Mouse (Mus musculus): ENCODE measurements around the gene Apc2. TPM values are rescaled to one million over a fixed set of nuclear protein-coding genes. Genes with fewer than 3 reads are reported as not detected.

Apc2 gene
- polyA plus RNA-seq, 1 experiment from 2014 or later = 170 TPM

- Histone ChIP-seq H3K4me1 (peaks cover 16% of the 10 kb centered on the region), H3K4me3 (peak within 1 kb of the TSS; percentile 29), H3K9ac (0 out of 2 replicates have a peak within 1 kb of the TSS, but pooled peaks have one; percentile 28), H3K27me3 (peaks cover 98% of the 10 kb centered on the region), H3K36me3 (no peaks in the 10 kb centered on the region), H3K27ac (no peak within 1 kb of the TSS), H3K4me2 (replicated peaks) (peak within 1 kb of the TSS; percentile 52), H3K9me3 (replicated peaks) (no peaks in the 10 kb centered on the region)
- 1% methylated on average over 53 of the region's 53 CpGs for whole genome bisulfite sequencing
- ATAC-seq (ENCODE audit: low FRiP score) = no peak
These were observed 60.4 kb downstream of the Apc2 start, which contains the start of gene Plk5 for GRCm38 (mm10) chr10:80356001-80356682. Gene Plk5 (plus strand): TSS chr10:80356459.

- peak overlapping the region; percentile 52 for H3K4me2 ChIP-seq (replicated peaks)
- 0 out of 2 replicates have a peak overlapping the region, but pooled peaks have one; percentile 28 for H3K9ac ChIP-seq
- peaks cover 95% of the 10 kb centered on the region for H3K27me3 ChIP-seq
- no peaks in the 10 kb centered on the region for H3K36me3 ChIP-seq
- H3K4me3 ChIP-seq = peak overlapping the region; percentile 29
- no peak overlapping the region for H3K27ac ChIP-seq
- ATAC-seq (ENCODE audit: low FRiP score) = no peak
- peaks cover 16% of the 10 kb centered on the region for H3K4me1 ChIP-seq
- WGBS = 2% methylated on average over 34 of the region's 34 CpGs
- no peaks in the 10 kb centered on the region for H3K9me3 ChIP-seq (replicated peaks)
These were observed 61.0 kb downstream of the Apc2 start for GRCm38 (mm10) chr10:80356737-80357136.

DNA sequence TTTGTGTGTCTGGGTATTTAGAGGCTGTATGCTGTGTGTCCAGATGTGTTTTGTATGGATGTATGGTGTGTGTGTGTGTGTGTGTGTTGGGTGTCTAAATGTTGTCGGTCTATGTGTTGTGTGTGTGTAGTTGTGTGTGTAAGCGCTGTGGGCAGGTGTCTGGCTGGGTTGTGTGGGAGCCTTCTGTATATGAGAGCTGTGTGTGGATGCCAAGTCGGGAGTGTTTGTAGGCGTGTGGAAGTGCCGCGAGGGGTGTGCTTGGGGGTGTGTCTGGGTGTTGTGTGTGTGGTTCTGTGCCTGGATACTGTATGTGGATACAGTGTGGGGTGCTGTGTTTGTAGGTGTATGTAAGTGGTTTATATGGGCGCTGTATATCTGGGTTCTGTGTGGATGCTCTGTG, 61.6 kb downstream of the Apc2 start:
- no peak overlapping the region for H3K27ac ChIP-seq
- H3K4me3 ChIP-seq = peak overlapping the region; percentile 25; the same call in 1 of the 2 replicates
- H3K9me3 ChIP-seq (replicated peaks) = no peaks in the 10 kb centered on the region
- peak overlapping the region; percentile 44; the same call in 1 of the 2 replicates for H3K4me2 ChIP-seq (replicated peaks)
- H3K36me3 ChIP-seq = no peaks in the 10 kb centered on the region
- H3K27me3 ChIP-seq = peaks cover 91% of the 10 kb centered on the region
- H3K9ac ChIP-seq = no peak overlapping the region
- ATAC-seq (ENCODE audit: low FRiP score) = no peak
- 36% methylated on average over 7 of the region's 7 CpGs for WGBS
- H3K4me1 ChIP-seq = peaks cover 16% of the 10 kb centered on the region

GRCm38 (mm10) chr10:80357994-80358639, 62.3 kb downstream of the Apc2 start:
- H3K4me3 ChIP-seq = peak overlapping the region; percentile 25
- peaks cover 91% of the 10 kb centered on the region for H3K27me3 ChIP-seq
- 0 out of 2 replicates have a peak overlapping the region, but pooled peaks have one; percentile 5 for H3K9ac ChIP-seq
- peak overlapping the region; percentile 44 for H3K4me2 ChIP-seq (replicated peaks)
- no peaks in the 10 kb centered on the region for H3K36me3 ChIP-seq
- peaks cover 16% of the 10 kb centered on the region for H3K4me1 ChIP-seq
- 10% methylated on average over 27 of the region's 31 CpGs for WGBS
- no peak overlapping the region for H3K27ac ChIP-seq
- H3K9me3 ChIP-seq (replicated peaks) = no peaks in the 10 kb centered on the region
- ATAC-seq (ENCODE audit: low FRiP score) = no peak; the same call in 1 of the 2 replicates

GRCm38 (mm10) chr10:80363734-80364133, 68.0 kb downstream of the Apc2 start:
- Histone ChIP-seq H3K9me3 (replicated peaks) (no peaks in the 10 kb centered on the region; the same call in 1 of the 2 replicates), H3K36me3 (no peaks in the 10 kb centered on the region), H3K27me3 (peaks cover 65% of the 10 kb centered on the region), H3K27ac (no peak overlapping the region), H3K9ac (no peak overlapping the region), H3K4me2 (replicated peaks) (no peak overlapping the region), H3K4me1 (peaks cover 7% of the 10 kb centered on the region), H3K4me3 (no peak overlapping the region)
- ATAC-seq (ENCODE audit: low FRiP score) = no peak
- WGBS = 46% methylated on average over 6 of the region's 6 CpGs

DNA sequence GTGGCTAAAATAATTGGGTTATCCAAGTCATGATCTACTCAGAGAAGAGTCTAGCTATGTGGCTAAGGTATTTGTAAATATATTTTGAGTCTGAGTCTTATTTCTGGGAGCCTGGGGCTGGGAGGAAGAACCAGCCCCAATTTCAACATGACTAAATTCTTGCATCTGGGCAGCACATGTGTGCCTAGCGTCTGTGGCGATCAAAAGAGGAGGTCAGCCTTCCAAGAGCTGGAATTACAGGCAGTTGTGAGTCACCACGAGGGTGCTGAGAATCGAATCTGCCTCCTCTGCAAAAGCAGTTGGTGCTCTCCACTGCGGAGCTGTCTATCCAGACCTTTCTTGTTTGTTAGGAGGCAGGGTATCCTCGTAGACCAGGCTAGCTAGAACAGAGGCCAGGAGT, 70.0 kb downstream of the Apc2 start:
- peaks cover 45% of the 10 kb centered on the region for H3K27me3 ChIP-seq
- 63% methylated on average over 6 of the region's 6 CpGs for WGBS
- H3K4me3 ChIP-seq = no peak overlapping the region
- no peaks in the 10 kb centered on the region; the same call in 1 of the 2 replicates for H3K9me3 ChIP-seq (replicated peaks)
- no peak overlapping the region for H3K4me2 ChIP-seq (replicated peaks)
- H3K36me3 ChIP-seq = no peaks in the 10 kb centered on the region
- no peak overlapping the region for H3K27ac ChIP-seq
- no peak overlapping the region for H3K9ac ChIP-seq
- H3K4me1 ChIP-seq = peaks cover 7% of the 10 kb centered on the region
- ATAC-seq (ENCODE audit: low FRiP score) = no peak

Small RNAs within 50 kb of the gene (microRNA-seq; reads per million reads assigned to microRNA genes)
- 0.81 reads per million for gene Mir6911

Other genes starting within 250 kb of the Apc2 start
- 449 and 484 TPM in 2 replicates for gene Gpx4, start 248.8 kb upstream of the Apc2 start, polyA plus RNA-seq (2016; fragmentation: Nextera tagmentation; extraction: Ambion mirVana)
- gene Sbno2, start 190.4 kb upstream of the Apc2 start, polyA plus RNA-seq (2016; fragmentation: Nextera tagmentation; extraction: Ambion mirVana) = 15.1 TPM in 2 replicates
- 13.1 and 16.1 TPM in 2 replicates for gene Stk11, start 180.2 kb upstream of the Apc2 start, polyA plus RNA-seq (2016; fragmentation: Nextera tagmentation; extraction: Ambion mirVana)
- 351 and 385 TPM in 2 replicates for gene Atp5d, start 157.3 kb upstream of the Apc2 start, polyA plus RNA-seq (2016; fragmentation: Nextera tagmentation; extraction: Ambion mirVana)
- gene Cbarp, start 155.1 kb upstream of the Apc2 start, polyA plus RNA-seq (2016; fragmentation: Nextera tagmentation; extraction: Ambion mirVana) = 18.4 and 22.3 TPM in 2 replicates
- gene Midn, start 147.7 kb upstream of the Apc2 start, polyA plus RNA-seq (2016; fragmentation: Nextera tagmentation; extraction: Ambion mirVana) = 42.1 and 54.5 TPM in 2 replicates
- gene Cirbp, start 130.0 kb upstream of the Apc2 start, polyA plus RNA-seq (2016; fragmentation: Nextera tagmentation; extraction: Ambion mirVana) = 235 and 271 TPM in 2 replicates
- gene 1600002K03Rik, start 123.0 kb upstream of the Apc2 start, polyA plus RNA-seq (2016; fragmentation: Nextera tagmentation; extraction: Ambion mirVana) = 12.0 and 13.3 TPM in 2 replicates
- 49.3 and 50.5 TPM in 2 replicates for gene Efna2, start 116.5 kb upstream of the Apc2 start, polyA plus RNA-seq (2016; fragmentation: Nextera tagmentation; extraction: Ambion mirVana)
- 50.0 and 58.8 TPM in 2 replicates for gene Mum1, start 69.5 kb upstream of the Apc2 start, polyA plus RNA-seq (2016; fragmentation: Nextera tagmentation; extraction: Ambion mirVana)
- gene Ndufs7, start 46.9 kb upstream of the Apc2 start, polyA plus RNA-seq (2016; fragmentation: Nextera tagmentation; extraction: Ambion mirVana) = 177 and 220 TPM in 2 replicates
- 26.6 and 29.6 TPM in 2 replicates for gene Gamt, start 35.0 kb upstream of the Apc2 start, polyA plus RNA-seq (2016; fragmentation: Nextera tagmentation; extraction: Ambion mirVana)
- 67.1 and 76.9 TPM in 2 replicates for gene Dazap1, start 34.5 kb upstream of the Apc2 start, polyA plus RNA-seq (2016; fragmentation: Nextera tagmentation; extraction: Ambion mirVana)
- gene Rps15, start 3.5 kb upstream of the Apc2 start, polyA plus RNA-seq (2016; fragmentation: Nextera tagmentation; extraction: Ambion mirVana) = 530 and 668 TPM in 2 replicates
- 38.4 and 39.7 TPM in 2 replicates for gene 2310011J03Rik, start 24.6 kb downstream of the Apc2 start, polyA plus RNA-seq (2016; fragmentation: Nextera tagmentation; extraction: Ambion mirVana)
- gene Pcsk4, start 33.5 kb downstream of the Apc2 start, polyA plus RNA-seq (2016; fragmentation: Nextera tagmentation; extraction: Ambion mirVana) = 2.2 and 2.8 TPM in 2 replicates
- gene Reep6, start 34.0 kb downstream of the Apc2 start, polyA plus RNA-seq (2016; fragmentation: Nextera tagmentation; extraction: Ambion mirVana) = 3.2 and 4.1 TPM in 2 replicates
- gene Adamtsl5, start 52.4 kb downstream of the Apc2 start, polyA plus RNA-seq (2016; fragmentation: Nextera tagmentation; extraction: Ambion mirVana) = 0.38 and 0.77 TPM in 2 replicates
- gene Plk5, start 60.5 kb downstream of the Apc2 start, polyA plus RNA-seq (2016; fragmentation: Nextera tagmentation; extraction: Ambion mirVana) = 0.35 and 0.50 TPM in 2 replicates
- 21.4 and 24.8 TPM in 2 replicates for gene Mex3d, start 91.7 kb downstream of the Apc2 start, polyA plus RNA-seq (2016; fragmentation: Nextera tagmentation; extraction: Ambion mirVana)
- gene Mbd3, start 103.6 kb downstream of the Apc2 start, polyA plus RNA-seq (2016; fragmentation: Nextera tagmentation; extraction: Ambion mirVana) = 275 and 296 TPM in 2 replicates
- 312 and 406 TPM in 2 replicates for gene Uqcr11, start 110.9 kb downstream of the Apc2 start, polyA plus RNA-seq (2016; fragmentation: Nextera tagmentation; extraction: Ambion mirVana)
- 176 and 178 TPM in 2 replicates for gene Tcf3, start 137.7 kb downstream of the Apc2 start, polyA plus RNA-seq (2016; fragmentation: Nextera tagmentation; extraction: Ambion mirVana)
- gene Onecut3, start 198.9 kb downstream of the Apc2 start, polyA plus RNA-seq (2016; fragmentation: Nextera tagmentation; extraction: Ambion mirVana) = 1.7 and 2.3 TPM in 2 replicates
- 0.93 and 1.1 TPM in 2 replicates for gene Atp8b3, start 243.1 kb downstream of the Apc2 start, polyA plus RNA-seq (2016; fragmentation: Nextera tagmentation; extraction: Ambion mirVana)